Mouse (Mus musculus) midbrain, embryonic 14.5 days (tissue): Measurements from ENCODE around the gene Tctex1d4. TPM values are rescaled to one million over a fixed set of nuclear protein-coding genes. Genes with fewer than 3 reads are reported as not detected.

Experiments used
- ATAC-seq: fragments of 200-750 bp; cut with Nextera tagmentation; 2 replicates; pipeline ENCODE4 v1.8.0; 2017; ENCODE audit warnings: moderate number of reproducible peaks, moderate library complexity; ENCODE audit not compliant: low FRiP score, low TSS enrichment
- DNase-seq: peaks from one replicate; pipeline ENCODE4 v3.0.0-alpha.2; 2015
- H3K27ac ChIP-seq: fragments of 300-500 bp; sonication (generic); replicated peaks from 2 replicates; pipeline ENCODE4 v1.5.1; 2014; ENCODE audit warnings: mild to moderate bottlenecking, low read depth, low read length, moderate library complexity
- H3K27me3 ChIP-seq: fragments of 300-500 bp; sonication (generic); 2 replicates; pipeline ENCODE4 v1.6.1; 2014; ENCODE audit warnings: low read length, control low read depth, mixed read lengths; ENCODE audit not compliant: control insufficient read depth, insufficient read depth
- H3K36me3 ChIP-seq: fragments of 300-500 bp; sonication (generic); 2 replicates; pipeline ENCODE4 v1.6.1; 2014; ENCODE audit warnings: low read length, control low read depth; ENCODE audit not compliant: control insufficient read depth, insufficient read depth
- H3K4me1 ChIP-seq: fragments of 300-500 bp; sonication (generic); 2 replicates; pipeline ENCODE4 v1.6.1; 2014; ENCODE audit warnings: mild to moderate bottlenecking, antibody characterized with exemption, low read length, control low read depth; ENCODE audit not compliant: control insufficient read depth, insufficient read depth
- H3K4me2 ChIP-seq: fragments of 300-500 bp; sonication (generic); 2 replicates; pipeline ENCODE4 v1.6.1; 2014; ENCODE audit warnings: mild to moderate bottlenecking, low read length, moderate library complexity
- H3K4me3 ChIP-seq: fragments of 300-500 bp; sonication (generic); replicated peaks from 2 replicates; pipeline ENCODE4 v1.5.1; 2014; ENCODE audit warnings: low read depth, low read length
- H3K9ac ChIP-seq: fragments of 300-500 bp; sonication (generic); replicated peaks from 2 replicates; pipeline ENCODE4 v1.6.1; 2014; ENCODE audit warnings: mild to moderate bottlenecking, low read length, moderate library complexity
- H3K9me3 ChIP-seq: fragments of 300-500 bp; sonication (generic); 2 replicates; pipeline ENCODE4 v1.6.1; 2016; ENCODE audit warnings: low read length, control low read depth, mixed read lengths; ENCODE audit not compliant: control insufficient read depth
- WGBS: fragments of 180-500 bp; shearing (Covaris S2); extraction: QIAGEN DNeasy Blood & Tissue Kit; methylation state at CpG from one replicate; pipeline ENCODE4 v1.1.7; 2014; 5-methylcytosine and 5-hydroxymethylcytosine counted together
- polyA plus RNA-seq: library from polyadenylated mRNA; unstranded; fragments of >200 nt; fragmentation: Nextera tagmentation; extraction: Ambion mirVana; gene quantifications from 2 replicates; pipeline ENCODE4 v1.2.1, GENCODE M21; 2014

Gene Tctex1d4
- polyA plus RNA-seq, 1 experiment from 2014 or later, result not detected

- DNase-seq (no peak), ATAC-seq (no peak)
- no peak overlapping the region for H3K4me3 ChIP-seq
- no peak overlapping the region for H3K4me2 ChIP-seq
- WGBS, result 85% methylated on average over 1 of the region's 1 CpGs
- H3K27me3 ChIP-seq, result no peaks in the 10 kb centered on the region
- no peak overlapping the region for H3K9ac ChIP-seq
- peaks cover 63% of the 10 kb centered on the region for H3K36me3 ChIP-seq
- H3K27ac ChIP-seq, result no peak overlapping the region
- H3K9me3 ChIP-seq, result no peaks in the 10 kb centered on the region
- 0 out of 2 replicates have a peak, but pooled peaks cover 4% of the 10 kb centered on the region for H3K4me1 ChIP-seq
Observed at GRCm38 (mm10) chr4:117151416-117151815, 24.8 kb downstream of the Tctex1d4 start.

- H3K9me3 ChIP-seq, result no peaks in the 10 kb centered on the region
- H3K4me1 ChIP-seq, result 0 out of 2 replicates have a peak, but pooled peaks cover 4% of the 10 kb centered on the region
- WGBS, result 90% methylated on average over 5 of the region's 5 CpGs
- H3K27me3 ChIP-seq, result no peaks in the 10 kb centered on the region
- no peak overlapping the region for H3K4me3 ChIP-seq
- H3K4me2 ChIP-seq, result no peak overlapping the region
- peaks cover 62% of the 10 kb centered on the region for H3K36me3 ChIP-seq
- no peak overlapping the region for H3K9ac ChIP-seq
- no peak overlapping the region for H3K27ac ChIP-seq
- ATAC-seq (no peak), DNase-seq (no peak)
Observed at GRCm38 (mm10) chr4:117152714-117153113, 26.1 kb downstream of the Tctex1d4 start.

- Histone ChIP-seq H3K9ac (peak overlapping the region; percentile 95), H3K4me2 (peak overlapping the region; percentile 96), H3K27ac (peak overlapping the region; percentile 93), H3K9me3 (no peaks in the 10 kb centered on the region), H3K4me3 (peak overlapping the region; percentile 96), H3K27me3 (no peaks in the 10 kb centered on the region), H3K36me3 (peaks cover 46% of the 10 kb centered on the region), H3K4me1 (0 out of 2 replicates have a peak, but pooled peaks cover 4% of the 10 kb centered on the region)
- DNase-seq (no peak), ATAC-seq (peak; percentile 12; the same call in 1 of the 2 replicates)
- 2% methylated on average over 44 of the region's 44 CpGs for WGBS
Observed at GRCm38 (mm10) chr4:117155020-117155791, 28.6 kb downstream of the Tctex1d4 start.

GRCm38 (mm10) chr4:117155792-117156355 is 29.3 kb downstream of the Tctex1d4 start, which contains the start of gene Rps8:
TSS of gene Rps8 (minus strand) at chr4:117156243.
- ATAC-seq (peak; percentile 91), DNase-seq (peak; percentile 95)
- 0 out of 2 replicates have a peak, but pooled peaks cover 4% of the 10 kb centered on the region for H3K4me1 ChIP-seq
- peak within 1 kb of the TSS; percentile 96 for H3K4me3 ChIP-seq
- no peaks in the 10 kb centered on the region for H3K27me3 ChIP-seq
- WGBS, result under 1% methylated on average over 52 of the region's 52 CpGs
- H3K27ac ChIP-seq, result peak within 1 kb of the TSS; percentile 93
- H3K9ac ChIP-seq, result peak within 1 kb of the TSS; percentile 95
- H3K4me2 ChIP-seq, result peak within 1 kb of the TSS; percentile 96
- H3K36me3 ChIP-seq, result peaks cover 42% of the 10 kb centered on the region
- H3K9me3 ChIP-seq, result no peaks in the 10 kb centered on the region

- Histone ChIP-seq H3K9me3 (no peaks in the 10 kb centered on the region), H3K4me3 (peak overlapping the region; percentile 96), H3K27ac (peak overlapping the region; percentile 93; the same call in 1 of the 2 replicates), H3K4me1 (0 out of 2 replicates have a peak, but pooled peaks cover 4% of the 10 kb centered on the region), H3K4me2 (peak overlapping the region; percentile 96), H3K36me3 (peaks cover 37% of the 10 kb centered on the region), H3K9ac (no peak overlapping the region), H3K27me3 (no peaks in the 10 kb centered on the region)
- 31% methylated on average over 6 of the region's 6 CpGs for WGBS
- ATAC-seq, result no peak
- no peak for DNase-seq
Observed at GRCm38 (mm10) chr4:117156372-117156771, 29.8 kb downstream of the Tctex1d4 start.

GRCm38 (mm10) chr4:117159666-117160065 is 33.1 kb downstream of the Tctex1d4 start:
- Histone ChIP-seq H3K9me3 (no peaks in the 10 kb centered on the region), H3K9ac (no peak overlapping the region), H3K27me3 (no peaks in the 10 kb centered on the region), H3K4me1 (0 out of 2 replicates have a peak, but pooled peaks cover 4% of the 10 kb centered on the region), H3K4me3 (no peak overlapping the region), H3K36me3 (peaks cover 8% of the 10 kb centered on the region; the same call in 1 of the 2 replicates), H3K4me2 (no peak overlapping the region), H3K27ac (no peak overlapping the region)
- no peak for DNase-seq
- ATAC-seq, result no peak
- 89% methylated on average over 10 of the region's 10 CpGs for WGBS

GRCm38 (mm10) chr4:117161183-117161582 is 34.6 kb downstream of the Tctex1d4 start:
- no peak for ATAC-seq
- Histone ChIP-seq H3K27ac (no peak overlapping the region), H3K4me3 (no peak overlapping the region), H3K9me3 (no peaks in the 10 kb centered on the region), H3K4me2 (no peak overlapping the region), H3K36me3 (0 out of 2 replicates have a peak, but pooled peaks cover 12% of the 10 kb centered on the region), H3K4me1 (no peaks in the 10 kb centered on the region), H3K27me3 (no peaks in the 10 kb centered on the region), H3K9ac (no peak overlapping the region; the same call in 1 of the 2 replicates)
- DNase-seq, result peak; percentile 34
- 75% methylated on average over 4 of the region's 4 CpGs for WGBS

GRCm38 (mm10) chr4:117169936-117170335 is 43.3 kb downstream of the Tctex1d4 start:
- Histone ChIP-seq H3K9ac (no peak overlapping the region), H3K4me3 (no peak overlapping the region), H3K36me3 (peaks cover 31% of the 10 kb centered on the region), H3K4me2 (no peak overlapping the region), H3K27me3 (no peaks in the 10 kb centered on the region), H3K9me3 (no peaks in the 10 kb centered on the region), H3K4me1 (no peaks in the 10 kb centered on the region), H3K27ac (no peak overlapping the region)
- WGBS, result 94% methylated on average over 5 of the region's 5 CpGs
- ATAC-seq, result no peak
- no peak for DNase-seq
